Mouse (Mus musculus): ENCODE data around the gene Erbb3. TPM values are rescaled to one million over a fixed set of nuclear protein-coding genes. Genes with fewer than 3 reads are reported as not detected.
A peak's percentile ranks its signal among the peaks of the same experiment; 100 is the strongest.
"Not testable (repeated sequence)": the region's sequence is repeated elsewhere in the genome, so short reads cannot be mapped to it uniquely, and the experiment has no call there.

Gene Erbb3
- polyA plus RNA-seq (2015; fragmentation: Nextera tagmentation; extraction: Ambion mirVana): 0.42 and 0.56 TPM in 2 replicates

DNA sequence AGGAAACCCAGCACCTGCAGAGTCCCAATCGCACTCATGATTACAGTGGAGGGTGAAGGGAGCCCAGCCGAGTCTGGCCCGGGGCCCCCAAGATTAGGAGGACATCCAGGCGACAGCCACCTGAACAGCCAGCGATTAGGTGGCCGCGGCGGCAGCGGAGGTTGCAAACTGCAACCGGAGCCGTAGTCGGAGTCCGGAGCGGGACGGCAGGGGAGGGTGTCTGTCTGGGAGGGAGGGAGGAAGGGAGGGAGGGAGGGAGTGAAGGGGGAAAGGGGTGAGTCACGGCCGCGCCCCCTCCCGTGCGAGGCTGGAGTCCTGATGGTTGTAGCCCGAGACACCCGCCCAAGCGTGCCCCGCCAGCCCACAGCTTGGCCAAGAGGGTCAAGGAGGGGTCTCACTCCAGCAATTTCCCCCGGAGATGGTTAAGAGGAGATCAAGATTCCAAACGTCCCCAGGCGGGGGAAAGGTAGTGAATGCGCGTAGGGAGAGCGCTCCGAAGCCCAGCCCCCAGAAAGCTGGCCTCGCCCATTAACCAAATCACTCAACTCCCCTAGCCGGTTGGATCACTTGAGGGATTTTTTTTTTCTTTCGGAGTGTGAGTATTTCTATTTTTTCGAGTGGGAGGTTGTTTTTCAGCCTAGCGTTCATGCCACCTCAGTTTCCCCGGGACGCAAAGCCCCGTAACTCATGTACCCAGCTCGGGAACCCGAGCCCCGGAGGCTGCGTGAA, at the start of gene Erbb3:
Erbb3 (minus strand) TSS at position 189 of the 729 bp plus-strand sequence.
- H3K9me3 ChIP-seq: no peaks in the 10 kb centered on the region
- H3K27me3 ChIP-seq (replicated peaks): peaks cover 35% of the 10 kb centered on the region
- H3K36me3 ChIP-seq (replicated peaks): no peaks in the 10 kb centered on the region
- peak within 1 kb of the TSS; percentile 97 for H3K4me2 ChIP-seq
- H3K27ac ChIP-seq: no peak within 1 kb of the TSS
- peak within 1 kb of the TSS; percentile 50 for H3K4me3 ChIP-seq
- peak; percentile 38; the same call in 1 of the 2 replicates for ATAC-seq (replicated peaks)
- peak within 1 kb of the TSS; percentile 47 for H3K9ac ChIP-seq
- H3K4me1 ChIP-seq: peaks cover 12% of the 10 kb centered on the region
- WGBS: under 1% methylated on average over 42 of the region's 43 CpGs

DNA sequence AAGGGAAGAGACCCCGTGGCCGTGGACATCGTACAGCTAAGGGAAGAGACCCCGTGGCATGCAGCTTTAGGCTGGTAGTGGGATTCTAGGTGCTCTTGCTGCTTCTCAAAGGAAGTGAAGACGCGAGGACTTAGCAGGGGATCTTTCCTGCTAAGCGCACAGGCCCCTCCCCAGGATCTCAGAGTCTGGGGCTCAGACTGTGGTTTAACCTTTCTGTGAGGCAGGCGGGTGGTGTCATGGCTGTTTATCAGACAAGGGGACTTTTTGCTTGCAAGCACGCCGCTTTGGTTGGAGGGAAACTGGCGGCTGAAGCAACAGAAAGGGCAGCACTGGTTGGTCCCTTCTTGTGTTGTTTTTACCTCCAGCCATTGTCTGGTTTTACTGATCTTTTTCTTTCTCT, 47.6 kb upstream of the Erbb3 start:
- H3K4me3 ChIP-seq: no peak overlapping the region
- 8% methylated on average over 11 of the region's 11 CpGs for WGBS

DNA sequence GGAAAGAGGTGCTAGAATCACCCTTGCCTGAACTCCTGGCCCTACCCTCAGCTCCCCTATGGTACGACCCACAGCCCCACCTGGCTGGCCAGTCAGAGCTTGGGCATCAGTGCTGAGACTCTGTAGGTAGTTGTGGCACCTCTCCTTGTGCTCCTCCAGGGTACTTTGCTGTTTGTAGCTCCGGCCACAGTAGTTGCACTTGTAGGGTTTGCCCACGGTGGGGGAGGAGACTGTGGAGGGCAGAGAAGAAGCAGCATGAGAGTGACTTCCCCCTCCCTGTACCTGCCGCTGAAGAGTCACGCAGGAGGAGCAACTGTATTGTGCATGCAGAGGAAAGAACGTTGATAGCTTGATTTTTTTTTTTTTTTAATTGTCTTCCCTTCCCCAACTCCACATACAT, 47.1 kb upstream of the Erbb3 start:
- H3K4me2 ChIP-seq: no peak overlapping the region
- H3K4me1 ChIP-seq: no peaks in the 10 kb centered on the region
- H3K27ac ChIP-seq: no peak overlapping the region
- no peak overlapping the region for H3K4me3 ChIP-seq
- ATAC-seq (replicated peaks): no peak
- no peaks in the 10 kb centered on the region for H3K9me3 ChIP-seq
- no peaks in the 10 kb centered on the region for H3K27me3 ChIP-seq (replicated peaks)
- H3K36me3 ChIP-seq (replicated peaks): peaks cover 52% of the 10 kb centered on the region
- 44% methylated on average over 6 of the region's 6 CpGs for WGBS
- H3K9ac ChIP-seq: no peak overlapping the region

More for the DNA sequence above, 47.6 kb upstream of the Erbb3 start:
- Histone ChIP-seq H3K27me3 (replicated peaks) (no peaks in the 10 kb centered on the region), H3K4me2 (peak overlapping the region; percentile 4; the same call in 1 of the 2 replicates), H3K36me3 (replicated peaks) (peaks cover 53% of the 10 kb centered on the region), H3K9ac (no peak overlapping the region; the same call in 1 of the 2 replicates), H3K4me1 (peaks cover 4% of the 10 kb centered on the region), H3K9me3 (no peaks in the 10 kb centered on the region), H3K27ac (peak overlapping the region; percentile 17; the same call in 1 of the 2 replicates)
- no peak for ATAC-seq (replicated peaks)

- Histone ChIP-seq H3K27me3 (replicated peaks) (no peaks in the 10 kb centered on the region), H3K4me1 (no peaks in the 10 kb centered on the region), H3K9me3 (no peaks in the 10 kb centered on the region), H3K9ac (no peak overlapping the region), H3K4me2 (no peak overlapping the region), H3K4me3 (no peak overlapping the region), H3K27ac (no peak overlapping the region), H3K36me3 (replicated peaks) (peaks cover 48% of the 10 kb centered on the region)
- 97% methylated on average over 13 of the region's 13 CpGs for WGBS
- ATAC-seq (replicated peaks): no peak
Measured at GRCm38 (mm10) chr10:128635697-128636096, 46.2 kb upstream of the Erbb3 start.

GRCm38 (mm10) chr10:128631571-128631970, 42.1 kb upstream of the Erbb3 start:
- Histone ChIP-seq H3K9ac (no peak overlapping the region), H3K27ac (no peak overlapping the region), H3K9me3 (no peaks in the 10 kb centered on the region), H3K4me2 (no peak overlapping the region), H3K36me3 (replicated peaks) (peaks cover 32% of the 10 kb centered on the region), H3K4me3 (no peak overlapping the region), H3K4me1 (no peaks in the 10 kb centered on the region), H3K27me3 (replicated peaks) (no peaks in the 10 kb centered on the region)
- no peak for ATAC-seq (replicated peaks)
- 23% methylated on average over 6 of the region's 6 CpGs for WGBS

- H3K4me2 ChIP-seq; H3K9ac ChIP-seq; H3K27me3 ChIP-seq (replicated peaks); H3K9me3 ChIP-seq; H3K4me3 ChIP-seq; H3K4me1 ChIP-seq; H3K27ac ChIP-seq; ATAC-seq (replicated peaks): not testable (repeated sequence)
- H3K36me3 ChIP-seq (replicated peaks): peaks cover 25% of the 10 kb centered on the region
- 89% methylated on average over 5 of the region's 5 CpGs for WGBS
Measured at GRCm38 (mm10) chr10:128630306-128630705, 40.9 kb upstream of the Erbb3 start.

DNA sequence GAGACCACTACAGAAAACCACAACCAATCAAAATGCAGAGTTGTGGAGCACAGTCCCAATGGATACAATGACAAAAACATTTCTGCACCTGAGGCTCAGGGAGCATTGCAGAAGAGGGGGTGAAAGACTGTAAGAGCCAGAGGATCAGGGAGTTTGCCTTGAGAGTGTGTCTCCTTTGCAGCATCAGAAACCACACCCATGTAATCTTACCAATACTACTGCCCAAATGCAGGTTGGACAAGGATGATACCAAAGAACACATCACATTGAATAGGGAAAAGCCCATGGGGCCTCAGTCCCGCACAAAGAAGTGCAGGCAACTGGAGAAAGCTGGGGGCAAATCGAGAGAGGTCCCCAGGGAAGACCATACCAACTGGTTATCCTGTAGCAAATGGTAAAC, 40.3 kb upstream of the Erbb3 start:
- peaks cover 23% of the 10 kb centered on the region for H3K36me3 ChIP-seq (replicated peaks)
- 68% methylated on average over 2 of the region's 2 CpGs for WGBS
- no peaks in the 10 kb centered on the region for H3K9me3 ChIP-seq
- H3K4me1 ChIP-seq: peaks cover 9% of the 10 kb centered on the region
- H3K27ac ChIP-seq: no peak overlapping the region
- H3K4me3 ChIP-seq: no peak overlapping the region
- no peak overlapping the region for H3K9ac ChIP-seq
- H3K27me3 ChIP-seq (replicated peaks): no peaks in the 10 kb centered on the region
- H3K4me2 ChIP-seq: no peak overlapping the region
- ATAC-seq (replicated peaks): no peak

DNA sequence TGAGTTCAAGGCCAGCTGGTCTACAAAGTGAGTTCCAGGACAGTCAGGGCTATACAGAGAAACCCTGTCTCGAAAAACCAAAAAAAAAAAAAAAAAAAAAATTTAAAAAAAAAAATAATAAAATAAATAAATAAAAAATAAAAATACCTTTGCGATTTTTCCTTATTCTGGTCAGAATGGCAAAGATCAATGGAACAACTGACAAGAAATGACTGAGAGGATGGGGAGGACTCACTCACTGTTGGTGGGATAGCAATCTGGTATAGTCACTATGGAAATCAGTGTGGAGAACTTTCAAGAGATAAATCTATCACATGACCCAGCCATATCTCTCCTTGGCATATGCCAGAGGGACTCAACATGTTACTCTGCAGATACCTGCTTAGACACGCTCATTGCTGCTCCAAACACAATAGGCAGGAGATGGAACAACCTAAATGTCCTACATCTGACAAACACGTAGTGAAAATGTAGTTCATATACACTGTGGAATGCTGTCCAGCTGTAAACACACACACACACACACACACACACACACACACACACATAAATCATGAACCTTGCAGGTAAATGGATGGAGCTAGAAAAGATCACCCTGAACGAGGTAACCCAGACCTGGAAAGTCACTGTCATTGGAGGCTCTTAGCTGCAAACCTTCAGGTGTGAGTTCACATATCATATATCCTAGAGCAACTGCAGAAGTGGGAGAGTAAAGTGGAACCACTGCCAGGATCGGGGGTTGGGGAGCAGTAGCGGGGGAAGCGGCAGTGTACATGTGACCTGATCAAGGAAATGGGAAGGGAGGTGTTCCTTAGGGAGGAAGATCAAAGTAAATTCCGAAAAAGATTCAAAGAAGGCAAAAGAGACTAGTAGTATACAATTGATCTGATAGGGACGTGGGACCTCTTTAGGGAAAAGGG, 38.2 kb upstream of the Erbb3 start:
- ATAC-seq (replicated peaks): no peak
- no peaks in the 10 kb centered on the region for H3K27me3 ChIP-seq (replicated peaks)
- H3K4me3 ChIP-seq: no peak overlapping the region
- peaks cover 12% of the 10 kb centered on the region for H3K36me3 ChIP-seq (replicated peaks)
- H3K27ac ChIP-seq: peak overlapping the region; percentile 87; the same call in 1 of the 2 replicates
- peaks cover 9% of the 10 kb centered on the region for H3K4me1 ChIP-seq
- 91% methylated on average over 10 of the region's 10 CpGs for WGBS
- H3K9ac ChIP-seq: no peak overlapping the region
- 0 out of 2 replicates have a peak overlapping the region, but pooled peaks have one; percentile 48 for H3K4me2 ChIP-seq
- no peaks in the 10 kb centered on the region for H3K9me3 ChIP-seq

GRCm38 (mm10) chr10:128626311-128627310, 37.2 kb upstream of the Erbb3 start, which contains the start of gene Rps26:
Gene Rps26, minus strand, starts transcription at chr10:128626747.
- Histone ChIP-seq H3K27ac (peak within 1 kb of the TSS; percentile 87), H3K4me1 (peaks cover 9% of the 10 kb centered on the region), H3K27me3 (replicated peaks) (no peaks in the 10 kb centered on the region), H3K4me2 (peak within 1 kb of the TSS; percentile 70), H3K9me3 (no peaks in the 10 kb centered on the region), H3K9ac (peak within 1 kb of the TSS; percentile 78), H3K36me3 (replicated peaks) (peaks cover 10% of the 10 kb centered on the region; the same call in 1 of the 2 replicates), H3K4me3 (peak within 1 kb of the TSS; percentile 70)
- ATAC-seq (replicated peaks): peak; percentile 96
- 1% methylated on average over 40 of the region's 40 CpGs for WGBS

- Histone ChIP-seq H3K9me3 (no peaks in the 10 kb centered on the region), H3K36me3 (replicated peaks) (peaks cover 10% of the 10 kb centered on the region; the same call in 1 of the 2 replicates), H3K4me1 (peaks cover 9% of the 10 kb centered on the region), H3K4me3 (peak overlapping the region; percentile 70), H3K9ac (peak overlapping the region; percentile 78), H3K27ac (0 out of 2 replicates have a peak overlapping the region, but pooled peaks have one; percentile 70), H3K4me2 (peak overlapping the region; percentile 70), H3K27me3 (replicated peaks) (no peaks in the 10 kb centered on the region)
- WGBS: 52% methylated on average over 7 of the region's 7 CpGs
- ATAC-seq (replicated peaks): no peak
Measured at GRCm38 (mm10) chr10:128625287-128625894, 35.9 kb upstream of the Erbb3 start.

GRCm38 (mm10) chr10:128623106-128623613, 33.7 kb upstream of the Erbb3 start:
- not testable (repeated sequence) for ATAC-seq (replicated peaks); H3K9ac ChIP-seq
- 87% methylated on average over 4 of the region's 4 CpGs for WGBS

More at GRCm38 (mm10) chr10:128623106-128623613, 33.7 kb upstream of the Erbb3 start:
- H3K27me3 ChIP-seq (replicated peaks); H3K4me1 ChIP-seq; H3K4me3 ChIP-seq; H3K4me2 ChIP-seq; H3K27ac ChIP-seq; H3K9me3 ChIP-seq; H3K36me3 ChIP-seq (replicated peaks): not testable (repeated sequence)
